Mouse (Mus musculus) myocyte (in vitro differentiated cells): ENCODE data around the gene Ccdc33. TPM values are rescaled to one million over a fixed set of nuclear protein-coding genes. Genes with fewer than 3 reads are reported as not detected.

Experiments used
- H3K27me3 ChIP-seq: one replicate; pipeline ENCODE4 v1.6.1; 2011; ENCODE audit not compliant: control insufficient read depth, insufficient read depth, insufficient read length
- H3K36me3 ChIP-seq: one replicate; pipeline ENCODE4 v1.6.1; 2011; ENCODE audit not compliant: control insufficient read depth, insufficient read depth
- H3K4me2 ChIP-seq: one replicate; pipeline ENCODE4 v1.6.1; 2011; ENCODE audit warnings: low read depth, control low read depth
- H3K4me3 ChIP-seq: one replicate; pipeline ENCODE4 v1.5.1; 2011; ENCODE audit warnings: mild to moderate bottlenecking, control low read depth, moderate library complexity
- H3K79me2 ChIP-seq: one replicate; pipeline ENCODE4 v1.6.1; 2011; ENCODE audit not compliant: control insufficient read depth, insufficient read depth
- H3ac ChIP-seq: one replicate; pipeline ENCODE4 v1.6.1; 2011; ENCODE audit not compliant: control insufficient read depth, insufficient read length
- CEBPB ChIP-seq: IDR thresholded peaks from 2 replicates; pipeline ENCODE4 v1.6.1; 2011; ENCODE audit warnings: mild to moderate bottlenecking, moderate library complexity; ENCODE audit not compliant: poor library complexity, insufficient read depth, severe bottlenecking
- E2F4 ChIP-seq: IDR thresholded peaks from one replicate; pipeline ENCODE4 v1.6.1; 2011; ENCODE audit warnings: mild to moderate bottlenecking, control low read depth, moderate library complexity; ENCODE audit not compliant: insufficient read depth
- MAX ChIP-seq: IDR thresholded peaks from one replicate; pipeline ENCODE4 v1.6.1; 2011; ENCODE audit warnings: low read depth, mild to moderate bottlenecking, control low read depth
- MYOD1 ChIP-seq, 3 experiments: IDR thresholded peaks; one replicate each; pipeline ENCODE4 v1.6.1; 2011; ENCODE audit warnings: control low read depth in 2 of 3, low read depth in 2 of 3, mild to moderate bottlenecking in 2 of 3, moderate library complexity in 1 of 3; ENCODE audit not compliant: insufficient read length in 2 of 3, control insufficient read depth in 1 of 3
- MYOG ChIP-seq, 3 experiments: IDR thresholded peaks; one replicate each; pipeline ENCODE4 v1.6.1; 2011; ENCODE audit warnings: control low read depth in 2 of 3, low read depth in 2 of 3, mild to moderate bottlenecking in 2 of 3; ENCODE audit not compliant: insufficient read length in 2 of 3, control insufficient read depth in 1 of 3, insufficient read depth in 1 of 3
- POLR2A ChIP-seq: IDR thresholded peaks from one replicate; pipeline ENCODE4 v1.6.1; 2011; ENCODE audit warnings: low read depth, mild to moderate bottlenecking, control low read depth, moderate library complexity; ENCODE audit not compliant: insufficient read length
- POLR2AphosphoS2 ChIP-seq: IDR thresholded peaks from one replicate; pipeline ENCODE4 v1.6.1; 2011; ENCODE audit warnings: low read depth, control low read depth; ENCODE audit not compliant: insufficient read length
- REST ChIP-seq: IDR thresholded peaks from one replicate; pipeline ENCODE4 v1.6.1; 2011; ENCODE audit warnings: mild to moderate bottlenecking, control low read depth, moderate library complexity; ENCODE audit not compliant: insufficient read depth, insufficient read length
- SRF ChIP-seq: IDR thresholded peaks from one replicate; pipeline ENCODE4 v1.6.1; 2011; ENCODE audit warnings: low read depth; ENCODE audit not compliant: control insufficient read depth, insufficient read length
- TCF12 ChIP-seq: IDR thresholded peaks from one replicate; pipeline ENCODE4 v1.6.1; 2011; ENCODE audit warnings: mild to moderate bottlenecking, control low read depth; ENCODE audit not compliant: poor library complexity, insufficient read depth, severe bottlenecking
- TCF3 ChIP-seq: IDR thresholded peaks from one replicate; pipeline ENCODE4 v1.6.1; 2011; ENCODE audit warnings: low read depth, control low read depth; ENCODE audit not compliant: insufficient read length
- USF1 ChIP-seq: IDR thresholded peaks from one replicate; pipeline ENCODE4 v1.6.1; 2011; ENCODE audit warnings: low read depth, mild to moderate bottlenecking, control low read depth, moderate library complexity
- polyA plus RNA-seq: library from polyadenylated mRNA; unstranded; fragments of >200 nt; fragmentation: generic; extraction: Trizol; gene quantifications from one replicate; pipeline ENCODE4 v1.2.1, GENCODE M21; 2012; ENCODE audit warnings: missing spikeins

Ccdc33 gene
- polyA plus RNA-seq, 1 experiment = not detected

GRCm38 (mm10) chr9:58087277-58087998 is 31.2 kb downstream of the Ccdc33 start:
- peaks cover 55% of the 10 kb centered on the region for H3K27me3 ChIP-seq

GRCm38 (mm10) chr9:58086861-58087260 is 31.8 kb downstream of the Ccdc33 start:
- no peak overlapping the region for H3K4me2 ChIP-seq
- no peak overlapping the region for H3K4me3 ChIP-seq
- no peak for TF ChIP-seq CEBPB
- no peak for TF ChIP-seq USF1
- no peak for TF ChIP-seq MYOD1 (IDR thresholded peaks at IDR 0.05; ENCODE audit: control insufficient read depth in 1 of 3, insufficient read length in 2 of 3, low read depth in 2 of 3)
- TF ChIP-seq E2F4 = no peak
- no peak for TF ChIP-seq POLR2A
- TF ChIP-seq TCF3 = no peak
- no peak for TF ChIP-seq REST
- TF ChIP-seq POLR2AphosphoS2 = no peak
- no peak for TF ChIP-seq MYOG (IDR thresholded peaks at IDR 0.05; ENCODE audit: control insufficient read depth in 1 of 3, insufficient read depth in 1 of 3, insufficient read length in 2 of 3, low read depth in 2 of 3)
- TF ChIP-seq SRF = no peak
- TF ChIP-seq MAX = no peak
- TF ChIP-seq TCF12 = no peak
- H3K36me3 ChIP-seq = no peaks in the 10 kb centered on the region
- H3ac ChIP-seq = no peak overlapping the region
- H3K27me3 ChIP-seq = peaks cover 55% of the 10 kb centered on the region
- H3K79me2 ChIP-seq = no peaks in the 10 kb centered on the region

More at GRCm38 (mm10) chr9:58087277-58087998, 31.2 kb downstream of the Ccdc33 start:
- Histone ChIP-seq H3ac (no peak overlapping the region), H3K79me2 (no peaks in the 10 kb centered on the region), H3K36me3 (no peaks in the 10 kb centered on the region), H3K4me2 (no peak overlapping the region), H3K4me3 (no peak overlapping the region)
- no peak for TF ChIP-seq REST
- TF ChIP-seq SRF = no peak
- no peak for TF ChIP-seq TCF12
- TF ChIP-seq TCF3 = no peak
- TF ChIP-seq POLR2AphosphoS2 = no peak
- no peak for TF ChIP-seq CEBPB
- TF ChIP-seq MYOD1 (IDR thresholded peaks at IDR 0.05; ENCODE audit: control insufficient read depth in 1 of 3, insufficient read length in 2 of 3, low read depth in 2 of 3) = no peak
- TF ChIP-seq E2F4 = no peak
- no peak for TF ChIP-seq USF1
- TF ChIP-seq MAX = no peak
- TF ChIP-seq MYOG (IDR thresholded peaks at IDR 0.05; ENCODE audit: control insufficient read depth in 1 of 3, insufficient read depth in 1 of 3, insufficient read length in 2 of 3, low read depth in 2 of 3) = no peak
- TF ChIP-seq POLR2A = no peak

- Histone ChIP-seq H3K4me3 (no peak overlapping the region), H3K36me3 (no peaks in the 10 kb centered on the region), H3K79me2 (no peaks in the 10 kb centered on the region), H3ac (no peak overlapping the region), H3K27me3 (peaks cover 49% of the 10 kb centered on the region), H3K4me2 (no peak overlapping the region)
- peak in 1 of 3 experiments; percentile 15 for TF ChIP-seq MYOD1 (IDR thresholded peaks at IDR 0.05; ENCODE audit: control insufficient read depth in 1 of 3, insufficient read length in 2 of 3, low read depth in 2 of 3)
- TF ChIP-seq MYOG (IDR thresholded peaks at IDR 0.05; ENCODE audit: control insufficient read depth in 1 of 3, insufficient read depth in 1 of 3, insufficient read length in 2 of 3, low read depth in 2 of 3) = no peak
Measured at GRCm38 (mm10) chr9:58086203-58086602, 32.4 kb downstream of the Ccdc33 start.

- Histone ChIP-seq H3K4me2 (no peak overlapping the region), H3K79me2 (no peaks in the 10 kb centered on the region), H3K36me3 (no peaks in the 10 kb centered on the region), H3K27me3 (peaks cover 46% of the 10 kb centered on the region), H3ac (no peak overlapping the region), H3K4me3 (no peak overlapping the region)
- no peak for TF ChIP-seq POLR2AphosphoS2
- no peak for TF ChIP-seq MYOD1 (IDR thresholded peaks at IDR 0.05; ENCODE audit: control insufficient read depth in 1 of 3, insufficient read length in 2 of 3, low read depth in 2 of 3)
- no peak for TF ChIP-seq TCF12
- no peak for TF ChIP-seq TCF3
- no peak for TF ChIP-seq REST
- TF ChIP-seq E2F4 = no peak
- no peak for TF ChIP-seq MYOG (IDR thresholded peaks at IDR 0.05; ENCODE audit: control insufficient read depth in 1 of 3, insufficient read depth in 1 of 3, insufficient read length in 2 of 3, low read depth in 2 of 3)
- no peak for TF ChIP-seq USF1
- TF ChIP-seq CEBPB = no peak
- TF ChIP-seq MAX = no peak
- TF ChIP-seq POLR2A = no peak
Measured at GRCm38 (mm10) chr9:58085074-58085473, 33.5 kb downstream of the Ccdc33 start.

GRCm38 (mm10) chr9:58084586-58084985 is 34.0 kb downstream of the Ccdc33 start:
- Histone ChIP-seq H3K4me3 (no peak overlapping the region), H3ac (no peak overlapping the region), H3K36me3 (no peaks in the 10 kb centered on the region), H3K27me3 (peaks cover 51% of the 10 kb centered on the region), H3K4me2 (no peak overlapping the region), H3K79me2 (no peaks in the 10 kb centered on the region)
- TF ChIP-seq E2F4 (no peak), TCF12 (no peak), REST (no peak), TCF3 (no peak), MAX (no peak), POLR2AphosphoS2 (no peak), USF1 (no peak), MYOD1 (IDR thresholded peaks at IDR 0.05; ENCODE audit: control insufficient read depth in 1 of 3, insufficient read length in 2 of 3, low read depth in 2 of 3) (no peak), CEBPB (no peak), POLR2A (no peak), MYOG (IDR thresholded peaks at IDR 0.05; ENCODE audit: control insufficient read depth in 1 of 3, insufficient read depth in 1 of 3, insufficient read length in 2 of 3, low read depth in 2 of 3) (no peak), SRF (no peak)
